Mouse (Mus musculus) midbrain, embryonic 16.5 days (tissue): Measurements from ENCODE around the gene Vmn1r165. TPM values are rescaled to one million over a fixed set of nuclear protein-coding genes. Genes with fewer than 3 reads are reported as not detected.
"Not testable (repeated sequence)": the region's sequence is repeated elsewhere in the genome, so short reads cannot be mapped to it uniquely, and the experiment has no call there.

Experiments
- ATAC-seq: fragments of 200-750 bp; cut with Nextera tagmentation; 2 replicates; pipeline ENCODE4 v1.8.0; 2017; ENCODE audit warnings: moderate TSS enrichment
- H3K27ac ChIP-seq: fragments of 300-500 bp; sonication (generic); 2 replicates; pipeline ENCODE4 v1.5.1; 2014; ENCODE audit warnings: mild to moderate bottlenecking, low read length, mixed read lengths
- H3K27me3 ChIP-seq: fragments of 300-500 bp; sonication (generic); 2 replicates; pipeline ENCODE4 v1.6.1; 2014; ENCODE audit warnings: low read depth, low read length, mixed read lengths; ENCODE audit not compliant: control insufficient read depth, insufficient read depth
- H3K36me3 ChIP-seq: fragments of 300-500 bp; sonication (generic); 2 replicates; pipeline ENCODE4 v1.6.1; 2014; ENCODE audit warnings: mild to moderate bottlenecking, low read length, moderate library complexity, mixed read lengths; ENCODE audit not compliant: control insufficient read depth, insufficient read depth
- H3K4me1 ChIP-seq: fragments of 300-500 bp; sonication (generic); 2 replicates; pipeline ENCODE4 v1.6.1; 2014; ENCODE audit warnings: mild to moderate bottlenecking, low read length, mixed read lengths; ENCODE audit not compliant: control insufficient read depth, insufficient read depth
- H3K4me2 ChIP-seq: fragments of 300-500 bp; sonication (generic); 2 replicates; pipeline ENCODE4 v1.6.1; 2014; ENCODE audit warnings: mild to moderate bottlenecking, low read length, mixed read lengths
- H3K4me3 ChIP-seq: fragments of 300-500 bp; sonication (generic); 2 replicates; pipeline ENCODE4 v1.5.1; 2014; ENCODE audit warnings: low read depth, mild to moderate bottlenecking, low read length, moderate library complexity, mixed read lengths
- H3K9ac ChIP-seq: fragments of 300-500 bp; sonication (generic); 2 replicates; pipeline ENCODE4 v1.6.1; 2014; ENCODE audit warnings: low read depth, low read length, mixed read lengths
- H3K9me3 ChIP-seq: fragments of 300-500 bp; sonication (generic); replicated peaks from 2 replicates; pipeline ENCODE4 v1.6.1; 2014; ENCODE audit warnings: mild to moderate bottlenecking, low read length, mixed read lengths; ENCODE audit not compliant: control insufficient read depth, poor library complexity, severe bottlenecking
- WGBS: fragments of 180-500 bp; shearing (Covaris S2); extraction: QIAGEN DNeasy Blood & Tissue Kit; methylation state at CpG from one replicate; pipeline ENCODE4 v1.1.7; 2014; 5-methylcytosine and 5-hydroxymethylcytosine counted together
- polyA plus RNA-seq: library from polyadenylated mRNA; unstranded; fragments of >200 nt; fragmentation: Nextera tagmentation; extraction: Ambion mirVana; gene quantifications from 2 replicates; pipeline ENCODE4 v1.2.1, GENCODE M21; 2015

The Vmn1r165 gene
- polyA plus RNA-seq, result not detected in 2 replicates

DNA sequence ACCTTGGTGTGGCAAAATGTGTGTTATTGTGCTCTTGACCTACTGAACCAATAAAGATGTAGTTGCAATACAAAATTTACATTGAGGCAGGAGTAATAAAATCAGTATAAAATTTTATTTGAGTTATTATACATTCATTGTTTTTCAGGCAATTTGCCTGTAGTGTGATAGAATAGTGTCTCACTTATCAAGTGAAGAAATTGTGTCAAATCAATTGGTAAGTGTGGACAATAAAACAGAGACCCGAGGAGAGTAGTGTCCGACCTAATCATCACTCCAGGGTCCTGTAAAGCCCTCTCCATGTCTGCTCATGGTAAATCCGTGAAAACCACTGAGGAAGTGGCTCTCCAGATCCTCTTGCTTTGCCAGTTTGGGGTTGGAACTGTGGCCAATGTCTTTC, at the start of gene Vmn1r165:
Gene Vmn1r165 (plus strand): TSS at position 301 of the 400 bp plus-strand sequence.
- H3K4me2 ChIP-seq, H3K4me3 ChIP-seq, H3K4me1 ChIP-seq, H3K27me3 ChIP-seq, H3K36me3 ChIP-seq, ATAC-seq, H3K27ac ChIP-seq, H3K9ac ChIP-seq, H3K9me3 ChIP-seq: not testable (repeated sequence)
- whole genome bisulfite sequencing, result no CpG with 5 or more reads among the region's 3 CpGs

DNA sequence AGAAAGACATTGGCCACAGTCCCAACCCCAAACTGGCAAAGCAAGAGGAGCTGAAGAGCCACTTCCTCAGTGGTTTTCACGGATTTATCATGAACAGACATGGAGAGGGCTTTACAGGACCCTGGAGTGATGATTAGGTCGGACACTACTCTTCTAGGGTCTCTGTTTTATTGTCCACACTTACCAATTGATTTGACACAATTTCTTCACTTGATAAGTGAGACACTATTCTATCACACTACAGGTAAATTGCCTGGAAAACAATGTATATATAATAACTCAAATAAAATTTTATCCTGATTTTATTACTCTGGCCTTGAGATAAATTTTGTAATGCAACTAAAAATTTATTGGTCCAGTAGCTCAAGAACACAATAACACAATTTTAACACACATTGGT, 34.5 kb downstream of the Vmn1r165 start, which contains the start of gene Vmn1r166:
Gene Vmn1r166 (minus strand): TSS at position 101 of the 400 bp plus-strand sequence.
- not testable (repeated sequence) for H3K27ac ChIP-seq, H3K27me3 ChIP-seq, H3K4me1 ChIP-seq, H3K9me3 ChIP-seq, H3K36me3 ChIP-seq, H3K4me3 ChIP-seq, H3K4me2 ChIP-seq, ATAC-seq, H3K9ac ChIP-seq
- no CpG with 5 or more reads among the region's 2 CpGs for WGBS

Other genes starting within 250 kb of the Vmn1r165 start
- gene Gm4214, start 232.7 kb upstream of the Vmn1r165 start, polyA plus RNA-seq, result not detected in 2 replicates
- gene Gm4216, start 197.4 kb upstream of the Vmn1r165 start, polyA plus RNA-seq, result not detected in 2 replicates
- not detected in 2 replicates for gene Vmn1r163, start 161.8 kb upstream of the Vmn1r165 start, polyA plus RNA-seq
- gene Gm8720, start 149.9 kb upstream of the Vmn1r165 start, polyA plus RNA-seq, result not detected in 2 replicates
- not detected in 2 replicates for gene Gm10662, start 72.9 kb upstream of the Vmn1r165 start, polyA plus RNA-seq
- not detected in 2 replicates for gene Vmn1r166, start 34.4 kb downstream of the Vmn1r165 start, polyA plus RNA-seq
- not detected in 2 replicates for gene Gm6902, start 61.6 kb downstream of the Vmn1r165 start, polyA plus RNA-seq
- not detected in 2 replicates for gene Nlrp4e, start 83.9 kb downstream of the Vmn1r165 start, polyA plus RNA-seq
- not detected in 2 replicates for gene Nlrp5, start 168.6 kb downstream of the Vmn1r165 start, polyA plus RNA-seq